Comparison of ENCODE assay signal across 17 mouse cellular contexts in genomic region chr11:119307658-119307867, GRCm38 (mm10). TPM values are rescaled to one million over a fixed set of nuclear protein-coding genes. Genes with fewer than 3 reads are reported as not detected.
DNase-seq lines count a peak whose midpoint lies in the region; ATAC-seq and TF ChIP-seq lines count a peak whose summit lies in the region.
"Had no signal": no experiment of that assay in that cellular context is flagged by ENCODE, and none has a peak within 500 bp of the region (broad histone marks: within the 10 kb centered on the region; RNA-seq: fewer than 3 reads in every experiment).

Gene Card14 (plus strand): TSS chr11:119307768.

- peak within 1 kb of the TSS; percentile 29 for H3K4me2 ChIP-seq in heart, embryonic 12.5 days
- no peak within 1 kb of the TSS for H3K4me2 ChIP-seq in intestine, embryonic 15.5 days (replicated peaks)
- no peak within 1 kb of the TSS for H3K4me2 ChIP-seq in intestine, postnatal 0 days (replicated peaks; ENCODE audit: low read depth)
- H3K4me2 ChIP-seq in stomach, embryonic 16.5 days (ENCODE audit: low read depth, low read length): no peak within 1 kb of the TSS

- no peaks in the 10 kb centered on the region for H3K9me3 ChIP-seq in heart, embryonic 12.5 days (replicated peaks)
- no peaks in the 10 kb centered on the region for H3K9me3 ChIP-seq in intestine, embryonic 15.5 days
- H3K9me3 ChIP-seq in intestine, postnatal 0 days (ENCODE audit: control insufficient read depth): no peaks in the 10 kb centered on the region
- H3K9me3 ChIP-seq in limb, embryonic 10.5 days (replicated peaks): no peaks in the 10 kb centered on the region
- no peaks in the 10 kb centered on the region for H3K9me3 ChIP-seq in stomach, embryonic 16.5 days (replicated peaks; ENCODE audit: control insufficient read depth, low read length)

- no peak for DNase-seq in heart, adult 9 months (ENCODE audit: low spot score in 2 of 2)
- DNase-seq in limb, embryonic 10.5 days (ENCODE audit: low spot score): no peak
- no peak for DNase-seq in thymus, adult 18-20 months
- DNase-seq: cerebellum, postnatal 14 days; layer of hippocampus, adult 9-11 months; right cerebral cortex, adult 18-20 months; thymus, postnatal 36 days had no signal

- peaks cover 24% of the 10 kb centered on the region for H3K4me1 ChIP-seq in heart, embryonic 12.5 days (replicated peaks)
- peaks cover 8% of the 10 kb centered on the region; the same call in 1 of the 2 replicates for H3K4me1 ChIP-seq in intestine, embryonic 15.5 days (replicated peaks)
- no peaks in the 10 kb centered on the region for H3K4me1 ChIP-seq in intestine, postnatal 0 days (replicated peaks; ENCODE audit: control insufficient read depth, insufficient read depth, low read length)
- H3K4me1 ChIP-seq in limb, embryonic 10.5 days: peaks cover 32% of the 10 kb centered on the region
- no peaks in the 10 kb centered on the region for H3K4me1 ChIP-seq in stomach, embryonic 16.5 days (ENCODE audit: control insufficient read depth, insufficient read depth, low read length)

- H3K27ac ChIP-seq in heart, embryonic 12.5 days (ENCODE audit: poor library complexity, severe bottlenecking): peak within 1 kb of the TSS; percentile 88
- peak within 1 kb of the TSS; percentile 19; the same call in 1 of the 2 replicates for H3K27ac ChIP-seq in intestine, embryonic 15.5 days
- H3K27ac ChIP-seq in intestine, postnatal 0 days (ENCODE audit: low read depth, low read length): no peak within 1 kb of the TSS
- peak within 1 kb of the TSS; percentile 70 for H3K27ac ChIP-seq in limb, embryonic 10.5 days
- H3K27ac ChIP-seq in stomach, embryonic 16.5 days (ENCODE audit: low read length): peak within 1 kb of the TSS; percentile 48
- H3K27ac ChIP-seq: kidney, postnatal 0 days; liver, embryonic 14.5 days had no signal

- no peak within 1 kb of the TSS for H3K4me3 ChIP-seq in heart, embryonic 12.5 days
- no peak within 1 kb of the TSS for H3K4me3 ChIP-seq in intestine, embryonic 15.5 days (replicated peaks)
- H3K4me3 ChIP-seq in intestine, postnatal 0 days (ENCODE audit: low read depth, low read length): no peak within 1 kb of the TSS
- peak within 1 kb of the TSS; percentile 30 for H3K4me3 ChIP-seq in limb, embryonic 10.5 days
- peak within 1 kb of the TSS; percentile 10; the same call in 1 of the 2 replicates for H3K4me3 ChIP-seq in stomach, embryonic 16.5 days (replicated peaks; ENCODE audit: low read length)

- no peak for TF ChIP-seq CTCF in intestine, postnatal 0 days (IDR thresholded peaks at IDR 0.05; ENCODE audit: low read depth)

- H3K9ac ChIP-seq in heart, embryonic 12.5 days: 0 out of 2 replicates have a peak within 1 kb of the TSS, but pooled peaks have one; percentile 24
- no peak within 1 kb of the TSS for H3K9ac ChIP-seq in intestine, embryonic 15.5 days
- no peak within 1 kb of the TSS for H3K9ac ChIP-seq in intestine, postnatal 0 days (ENCODE audit: low read depth, low read length)
- H3K9ac ChIP-seq in stomach, embryonic 16.5 days (ENCODE audit: low read length): no peak within 1 kb of the TSS; the same call in 1 of the 2 replicates
- H3K9ac ChIP-seq: liver, embryonic 14.5 days had no signal

- H3K36me3 ChIP-seq in heart, embryonic 12.5 days: no peaks in the 10 kb centered on the region
- no peaks in the 10 kb centered on the region for H3K36me3 ChIP-seq in intestine, embryonic 15.5 days
- H3K36me3 ChIP-seq in intestine, postnatal 0 days (ENCODE audit: control insufficient read depth, insufficient read depth): no peaks in the 10 kb centered on the region
- H3K36me3 ChIP-seq in limb, embryonic 10.5 days: no peaks in the 10 kb centered on the region
- H3K36me3 ChIP-seq in stomach, embryonic 16.5 days (ENCODE audit: control insufficient read depth, insufficient read depth, low read length): no peaks in the 10 kb centered on the region

- WGBS in heart, embryonic 12.5 days: 52% methylated on average over 1 of the region's 1 CpGs
- WGBS in intestine, embryonic 15.5 days: 40% methylated on average over 1 of the region's 1 CpGs
- WGBS in intestine, postnatal 0 days: 52% methylated on average over 1 of the region's 1 CpGs
- WGBS in limb, embryonic 10.5 days: 37% methylated on average over 1 of the region's 1 CpGs
- WGBS in stomach, embryonic 16.5 days: 41% methylated on average over 1 of the region's 1 CpGs

- ATAC-seq in heart, embryonic 12.5 days (ENCODE audit: insufficient number of reproducible peaks, low FRiP score): no peak
- no peak for ATAC-seq in intestine, embryonic 15.5 days
- no peak for ATAC-seq in intestine, postnatal 0 days
- no peak; the same call in 1 of the 2 replicates for ATAC-seq in stomach, embryonic 16.5 days (ENCODE audit: insufficient read depth, low FRiP score)
- no peak for ATAC-seq in megakaryocyte-erythroid progenitor cell, adult 5-6 weeks (replicated peaks; ENCODE audit: low FRiP score, low TSS enrichment, poor library complexity, severe bottlenecking)

- H3K27me3 ChIP-seq in heart, embryonic 12.5 days (replicated peaks): peaks cover 40% of the 10 kb centered on the region
- no peaks in the 10 kb centered on the region for H3K27me3 ChIP-seq in intestine, embryonic 15.5 days (replicated peaks)
- H3K27me3 ChIP-seq in intestine, postnatal 0 days (replicated peaks; ENCODE audit: control insufficient read depth, insufficient read depth, low read length): no peaks in the 10 kb centered on the region
- peaks cover 40% of the 10 kb centered on the region for H3K27me3 ChIP-seq in limb, embryonic 10.5 days (ENCODE audit: low read depth, poor library complexity, severe bottlenecking)
- H3K27me3 ChIP-seq in stomach, embryonic 16.5 days (ENCODE audit: control insufficient read depth, insufficient read depth, low read length): no peaks in the 10 kb centered on the region

RNA-seq across cellular contexts. Expression of gene Card14, which starts in this region (rescaled TPM):
- polyA plus RNA-seq in heart, embryonic 12.5 days (2016; fragmentation: Nextera tagmentation; extraction: Ambion mirVana): 0.49 and 0.51 TPM in 2 replicates
- 5.1 and 5.6 TPM in 2 replicates for polyA plus RNA-seq in intestine, embryonic 15.5 days (2015; fragmentation: Nextera tagmentation; extraction: Ambion mirVana)
- polyA plus RNA-seq in intestine, postnatal 0 days (2015; fragmentation: Nextera tagmentation; extraction: Ambion mirVana): 9.9 and 11.4 TPM in 2 replicates
- 0.08 and 0.30 TPM in 2 replicates for polyA plus RNA-seq in limb, embryonic 10.5 days (2016; fragmentation: Nextera tagmentation; extraction: Ambion mirVana)
- polyA plus RNA-seq in stomach, embryonic 16.5 days (2015; fragmentation: Nextera tagmentation; extraction: Ambion mirVana): 3.2 and 5.1 TPM in 2 replicates
- total RNA-seq in megakaryocyte-erythroid progenitor cell, adult 5-6 weeks (2014; fragmentation: Nextera tagmentation): not detected in 2 replicates
- not detected in 2 replicates for total RNA-seq in megakaryocyte-erythroid progenitor cell, adult 5-6 weeks (2017)
- total RNA-seq: monocyte, adult 5-6 weeks had no signal
- polyA plus RNA-seq: C2C12; forebrain, embryonic 11.5 days had no signal

Comparison
In these comparisons a context has a peak if more than half of its experiments do, and no peak if none do; other contexts are left out.
1. H3K4me3 ChIP-seq: peak in limb, embryonic 10.5 days (single experiment) and stomach, embryonic 16.5 days (single experiment); none in heart, embryonic 12.5 days (single experiment), intestine, embryonic 15.5 days (single experiment) and intestine, postnatal 0 days (single experiment).